Mouse (Mus musculus): ENCODE data around the gene Pde4d. TPM values are rescaled to one million over a fixed set of nuclear protein-coding genes. Genes with fewer than 3 reads are reported as not detected.

Pde4d gene
- polyA plus RNA-seq, 1 experiment from 2014 or later = 29.2 TPM

DNA sequence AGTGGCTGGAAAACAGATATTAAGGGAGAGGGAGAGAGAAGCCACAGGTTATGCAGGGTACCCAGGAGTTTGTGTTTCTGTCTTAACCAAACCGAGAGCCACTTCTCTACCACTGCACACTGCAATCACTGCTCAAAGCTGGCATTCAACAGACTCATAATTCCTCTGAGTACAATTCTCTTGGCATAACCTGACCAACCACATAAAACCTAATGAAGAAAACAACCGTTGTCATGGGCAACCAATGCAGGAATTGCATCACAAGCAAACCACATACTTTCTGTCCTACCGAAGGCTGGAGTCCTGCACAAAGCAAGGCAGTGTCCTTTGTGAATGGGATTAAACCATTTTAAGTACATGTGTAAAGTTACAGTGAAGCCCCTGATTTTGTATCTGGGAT, 793.4 kb downstream of the Pde4d start:
- Histone ChIP-seq H3K36me3 (ENCODE audit: control insufficient read depth, insufficient read depth, low read length) (no peaks in the 10 kb centered on the region), H3K27ac (replicated peaks in 1 of 2; ENCODE audit: control insufficient read depth in 1 of 2, insufficient read depth in 1 of 2, low read depth in 2 of 2, low read length in 2 of 2) (no peak overlapping the region), H3K9ac (ENCODE audit: low read length) (no peak overlapping the region), H3K4me3 (ENCODE audit: control insufficient read depth in 1 of 2, insufficient read depth in 1 of 2, low read depth in 1 of 2, low read length in 2 of 2) (no peak overlapping the region), H3K9me3 (ENCODE audit: control insufficient read depth, low read length) (no peaks in the 10 kb centered on the region), H3K27me3 (ENCODE audit: control insufficient read depth, insufficient read depth, low read length) (no peaks in the 10 kb centered on the region), H3K4me1 (ENCODE audit: control insufficient read depth in 2 of 2, insufficient read depth in 2 of 2, low read length in 2 of 2) (peaks cover 0 to 2% of the 10 kb centered on the region in 2 experiments; a peak in 1 of 4 replicates), H3K4me2 (ENCODE audit: low read length) (no peak overlapping the region)
- no peak for ATAC-seq (ENCODE audit: insufficient number of reproducible peaks, insufficient read depth, low FRiP score, low read depth)
- 84% methylated on average over 3 of the region's 3 CpGs for WGBS

- no peak overlapping the region for H3K4me2 ChIP-seq (ENCODE audit: low read length)
- no peak overlapping the region for H3K27ac ChIP-seq (replicated peaks in 1 of 2; ENCODE audit: control insufficient read depth in 1 of 2, insufficient read depth in 1 of 2, low read depth in 2 of 2, low read length in 2 of 2)
- no peak overlapping the region for H3K9ac ChIP-seq (ENCODE audit: low read length)
- no peaks in the 10 kb centered on the region for H3K27me3 ChIP-seq (ENCODE audit: control insufficient read depth, insufficient read depth, low read length)
- no peaks in the 10 kb centered on the region for H3K36me3 ChIP-seq (ENCODE audit: control insufficient read depth, insufficient read depth, low read length)
- no peak overlapping the region for H3K4me3 ChIP-seq (ENCODE audit: control insufficient read depth in 1 of 2, insufficient read depth in 1 of 2, low read depth in 1 of 2, low read length in 2 of 2)
- WGBS = 50% methylated on average over 4 of the region's 4 CpGs
- no peaks in the 10 kb centered on the region for H3K9me3 ChIP-seq (ENCODE audit: control insufficient read depth, low read length)
- no peak for ATAC-seq (ENCODE audit: insufficient number of reproducible peaks, insufficient read depth, low FRiP score, low read depth)
- H3K4me1 ChIP-seq (ENCODE audit: control insufficient read depth in 2 of 2, insufficient read depth in 2 of 2, low read length in 2 of 2) = no peaks in the 10 kb centered on the region
Observed at GRCm38 (mm10) chr13:109247061-109247460, 797.3 kb downstream of the Pde4d start.

GRCm38 (mm10) chr13:109249315-109249714, 799.6 kb downstream of the Pde4d start:
- no peak for ATAC-seq (ENCODE audit: insufficient number of reproducible peaks, insufficient read depth, low FRiP score, low read depth)
- Histone ChIP-seq H3K27ac (replicated peaks in 1 of 2; ENCODE audit: control insufficient read depth in 1 of 2, insufficient read depth in 1 of 2, low read depth in 2 of 2, low read length in 2 of 2) (no peak overlapping the region), H3K4me1 (ENCODE audit: control insufficient read depth in 2 of 2, insufficient read depth in 2 of 2, low read length in 2 of 2) (no peaks in the 10 kb centered on the region), H3K27me3 (ENCODE audit: control insufficient read depth, insufficient read depth, low read length) (no peaks in the 10 kb centered on the region), H3K9ac (ENCODE audit: low read length) (no peak overlapping the region), H3K9me3 (ENCODE audit: control insufficient read depth, low read length) (no peaks in the 10 kb centered on the region), H3K36me3 (ENCODE audit: control insufficient read depth, insufficient read depth, low read length) (no peaks in the 10 kb centered on the region), H3K4me3 (ENCODE audit: control insufficient read depth in 1 of 2, insufficient read depth in 1 of 2, low read depth in 1 of 2, low read length in 2 of 2) (no peak overlapping the region), H3K4me2 (ENCODE audit: low read length) (no peak overlapping the region)

DNA sequence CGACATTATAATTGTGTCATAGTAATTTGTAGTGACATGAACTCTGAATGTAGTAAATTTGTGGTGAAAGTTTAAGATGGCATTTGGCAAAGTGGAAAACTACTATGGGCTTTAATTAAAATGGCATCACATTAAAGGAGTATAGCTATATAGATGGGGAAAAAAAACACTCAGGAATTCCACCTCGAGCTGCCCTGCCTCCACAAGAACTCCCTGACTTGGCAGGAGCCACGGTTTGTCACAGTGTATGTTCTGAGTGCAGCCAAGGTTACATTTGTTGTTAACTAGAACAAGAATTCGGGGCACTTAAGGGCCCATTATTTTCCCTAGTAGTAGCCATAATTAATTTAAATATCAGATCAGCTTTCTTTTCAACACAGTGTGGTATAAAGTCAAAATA, 805.9 kb downstream of the Pde4d start:
- 54% methylated on average over 4 of the region's 4 CpGs for WGBS
- H3K9ac ChIP-seq (ENCODE audit: low read length) = no peak overlapping the region
- ATAC-seq (ENCODE audit: insufficient number of reproducible peaks, insufficient read depth, low FRiP score, low read depth) = no peak
- H3K4me2 ChIP-seq (ENCODE audit: low read length) = no peak overlapping the region
- no peaks in the 10 kb centered on the region for H3K36me3 ChIP-seq (ENCODE audit: control insufficient read depth, insufficient read depth, low read length)
- no peaks in the 10 kb centered on the region for H3K4me1 ChIP-seq (ENCODE audit: control insufficient read depth in 2 of 2, insufficient read depth in 2 of 2, low read length in 2 of 2)
- no peaks in the 10 kb centered on the region for H3K9me3 ChIP-seq (ENCODE audit: control insufficient read depth, low read length)
- no peak overlapping the region for H3K4me3 ChIP-seq (ENCODE audit: control insufficient read depth in 1 of 2, insufficient read depth in 1 of 2, low read depth in 1 of 2, low read length in 2 of 2)
- H3K27ac ChIP-seq (replicated peaks in 1 of 2; ENCODE audit: control insufficient read depth in 1 of 2, insufficient read depth in 1 of 2, low read depth in 2 of 2, low read length in 2 of 2) = no peak overlapping the region
- no peaks in the 10 kb centered on the region for H3K27me3 ChIP-seq (ENCODE audit: control insufficient read depth, insufficient read depth, low read length)

GRCm38 (mm10) chr13:109260220-109260795, 810.6 kb downstream of the Pde4d start:
- peak; percentile 83 for ATAC-seq (ENCODE audit: insufficient number of reproducible peaks, insufficient read depth, low FRiP score, low read depth)
- no peaks in the 10 kb centered on the region for H3K36me3 ChIP-seq (ENCODE audit: control insufficient read depth, insufficient read depth, low read length)
- H3K27me3 ChIP-seq (ENCODE audit: control insufficient read depth, insufficient read depth, low read length) = no peaks in the 10 kb centered on the region
- peak overlapping the region; percentile 79 for H3K9ac ChIP-seq (ENCODE audit: low read length)
- peak overlapping the region; percentile 97 for H3K4me2 ChIP-seq (ENCODE audit: low read length)
- no peaks in the 10 kb centered on the region for H3K9me3 ChIP-seq (ENCODE audit: control insufficient read depth, low read length)
- peak overlapping the region; percentile 68 to 84 for H3K27ac ChIP-seq (replicated peaks in 1 of 2; ENCODE audit: control insufficient read depth in 1 of 2, insufficient read depth in 1 of 2, low read depth in 2 of 2, low read length in 2 of 2)
- H3K4me3 ChIP-seq (ENCODE audit: control insufficient read depth in 1 of 2, insufficient read depth in 1 of 2, low read depth in 1 of 2, low read length in 2 of 2) = peak overlapping the region; percentile 61 to 80
- under 1% methylated on average over 23 of the region's 23 CpGs for WGBS
- peaks cover 0 to 3% of the 10 kb centered on the region in 2 experiments; a peak in 1 of 4 replicates for H3K4me1 ChIP-seq (ENCODE audit: control insufficient read depth in 2 of 2, insufficient read depth in 2 of 2, low read length in 2 of 2)

GRCm38 (mm10) chr13:109260796-109261516, 811.2 kb downstream of the Pde4d start:
- no peak for ATAC-seq (ENCODE audit: insufficient number of reproducible peaks, insufficient read depth, low FRiP score, low read depth)

GRCm38 (mm10) chr13:109261642-109262220, 812.0 kb downstream of the Pde4d start:
- H3K27ac ChIP-seq (replicated peaks in 1 of 2; ENCODE audit: control insufficient read depth in 1 of 2, insufficient read depth in 1 of 2, low read depth in 2 of 2, low read length in 2 of 2) = 0 out of 4 replicates have a peak overlapping the region, but pooled peaks of 1 of the 2 experiments have one; percentile 34
- H3K36me3 ChIP-seq (ENCODE audit: control insufficient read depth, insufficient read depth, low read length) = no peaks in the 10 kb centered on the region
- no peak overlapping the region for H3K9ac ChIP-seq (ENCODE audit: low read length)
- H3K9me3 ChIP-seq (ENCODE audit: control insufficient read depth, low read length) = no peaks in the 10 kb centered on the region
- H3K4me1 ChIP-seq (ENCODE audit: control insufficient read depth in 2 of 2, insufficient read depth in 2 of 2, low read length in 2 of 2) = peaks cover 0 to 3% of the 10 kb centered on the region in 2 experiments; a peak in 1 of 4 replicates
- WGBS = 19% methylated on average over 5 of the region's 5 CpGs
- peak overlapping the region in 1 of 2 experiments; percentile 61; a peak in 1 of 4 replicates for H3K4me3 ChIP-seq (ENCODE audit: control insufficient read depth in 1 of 2, insufficient read depth in 1 of 2, low read depth in 1 of 2, low read length in 2 of 2)
- ATAC-seq (ENCODE audit: insufficient number of reproducible peaks, insufficient read depth, low FRiP score, low read depth) = no peak
- H3K27me3 ChIP-seq (ENCODE audit: control insufficient read depth, insufficient read depth, low read length) = no peaks in the 10 kb centered on the region
- peak overlapping the region; percentile 97 for H3K4me2 ChIP-seq (ENCODE audit: low read length)

More at GRCm38 (mm10) chr13:109260796-109261516, 811.2 kb downstream of the Pde4d start:
- peak overlapping the region; percentile 61 to 80 for H3K4me3 ChIP-seq (ENCODE audit: control insufficient read depth in 1 of 2, insufficient read depth in 1 of 2, low read depth in 1 of 2, low read length in 2 of 2)
- peaks cover 0 to 3% of the 10 kb centered on the region in 2 experiments; a peak in 1 of 4 replicates for H3K4me1 ChIP-seq (ENCODE audit: control insufficient read depth in 2 of 2, insufficient read depth in 2 of 2, low read length in 2 of 2)
- peak overlapping the region; percentile 97 for H3K4me2 ChIP-seq (ENCODE audit: low read length)
- H3K9me3 ChIP-seq (ENCODE audit: control insufficient read depth, low read length) = no peaks in the 10 kb centered on the region
- no peaks in the 10 kb centered on the region for H3K36me3 ChIP-seq (ENCODE audit: control insufficient read depth, insufficient read depth, low read length)
- peak overlapping the region; percentile 79 for H3K9ac ChIP-seq (ENCODE audit: low read length)
- no peaks in the 10 kb centered on the region for H3K27me3 ChIP-seq (ENCODE audit: control insufficient read depth, insufficient read depth, low read length)
- 3% methylated on average over 17 of the region's 17 CpGs for WGBS
- peak overlapping the region; percentile 68 to 84 for H3K27ac ChIP-seq (replicated peaks in 1 of 2; ENCODE audit: control insufficient read depth in 1 of 2, insufficient read depth in 1 of 2, low read depth in 2 of 2, low read length in 2 of 2)
